Mouse (Mus musculus): ENCODE measurements around the gene Nfil3.

- no peak for TF ChIP-seq CHD2 (IDR thresholded peaks at IDR 0.05; ENCODE audit: low read depth, low read length)
- TF ChIP-seq ZC3H11A (IDR thresholded peaks at IDR 0.05; ENCODE audit: borderline replicate concordance, low read depth, low read length), result no peak
- TF ChIP-seq HCFC1 (IDR thresholded peaks at IDR 0.05; ENCODE audit: borderline replicate concordance, insufficient read depth, low read length), result no peak
- no peak for TF ChIP-seq MAFK (IDR thresholded peaks at IDR 0.05; ENCODE audit: insufficient read depth, low read depth, low read length)
Observed at GRCm38 (mm10) chr13:52980951-52981421, at the start of gene Nfil3.

All from ES-E14 (cell line).